Mouse (Mus musculus) stomach, postnatal 0 days (tissue): ENCODE data around the gene Prkg1.
A peak's percentile ranks its signal among the peaks of the same experiment; 100 is the strongest.

ENCODE experiments used
- CTCF ChIP-seq: IDR thresholded peaks from 2 replicates; pipeline ENCODE4 v1.5.1; 2016; ENCODE audit warnings: antibody characterized with exemption, low read depth, mild to moderate bottlenecking, moderate library complexity
- EP300 ChIP-seq: optimal IDR thresholded peaks from 2 replicates; pipeline ENCODE3; 2016; ENCODE audit warnings: antibody characterized with exemption

GRCm38 (mm10) chr19:31703991-31704390 is 60.8 kb downstream of the Prkg1 start:
- peak; percentile 39 for TF ChIP-seq CTCF
- TF ChIP-seq EP300, result no peak
